Mouse (Mus musculus) midbrain, embryonic 11.5 days (tissue): ENCODE measurements around the gene Slc4a2. TPM values are rescaled to one million over a fixed set of nuclear protein-coding genes. Genes with fewer than 3 reads are reported as not detected.

Experiments used
- polyA plus RNA-seq: library from polyadenylated mRNA; unstranded; fragments of >200 nt; fragmentation: Nextera tagmentation; extraction: Ambion mirVana; gene quantifications from 2 replicates; pipeline ENCODE4 v1.2.1, GENCODE M21; 2014

The Slc4a2 gene
- polyA plus RNA-seq, 1 experiment from 2014 or later, result 21.5 TPM

Other genes with a start within 250 kb of the Slc4a2 start
- 12.5 and 16.2 TPM in 2 replicates for gene Kcnh2, start 72.2 kb upstream of the Slc4a2 start, polyA plus RNA-seq
- gene Nos3, start 59.0 kb upstream of the Slc4a2 start, polyA plus RNA-seq, result 4.9 and 5.5 TPM in 2 replicates
- gene Atg9b, start 31.7 kb upstream of the Slc4a2 start, polyA plus RNA-seq, result 0.40 and 0.66 TPM in 2 replicates
- 32.5 and 34.1 TPM in 2 replicates for gene Abcb8, start 30.2 kb upstream of the Slc4a2 start, polyA plus RNA-seq
- gene Asic3, start 10.4 kb upstream of the Slc4a2 start, polyA plus RNA-seq, result 0.30 TPM in 1 of 2 replicates, not detected in the other
- 52.8 and 58.1 TPM in 2 replicates for gene Cdk5, start 307 bp upstream of the Slc4a2 start, polyA plus RNA-seq
- gene Fastk, start 21.4 kb downstream of the Slc4a2 start, polyA plus RNA-seq, result 79.3 and 84.6 TPM in 2 replicates
- gene Tmub1, start 24.0 kb downstream of the Slc4a2 start, polyA plus RNA-seq, result 30.5 and 32.3 TPM in 2 replicates
- gene Agap3, start 28.3 kb downstream of the Slc4a2 start, polyA plus RNA-seq, result 43.1 and 57.0 TPM in 2 replicates
- 0.15 TPM in 1 of 2 replicates, not detected in the other for gene Gbx1, start 103.4 kb downstream of the Slc4a2 start, polyA plus RNA-seq
- gene Asb10, start 117.1 kb downstream of the Slc4a2 start, polyA plus RNA-seq, result 0.25 TPM in 2 replicates
- gene 4931409K22Rik, start 133.0 kb downstream of the Slc4a2 start, polyA plus RNA-seq, result not detected in 2 replicates
- 143 and 147 TPM in 2 replicates for gene Abcf2, start 153.6 kb downstream of the Slc4a2 start, polyA plus RNA-seq
- 7.2 and 9.6 TPM in 2 replicates for gene Chpf2, start 162.9 kb downstream of the Slc4a2 start, polyA plus RNA-seq
- gene Smarcd3, start 200.6 kb downstream of the Slc4a2 start, polyA plus RNA-seq, result 56.8 and 60.2 TPM in 2 replicates